Mouse (Mus musculus): Measurements from ENCODE around the gene Olfr1056. TPM values are rescaled to one million over a fixed set of nuclear protein-coding genes. Genes with fewer than 3 reads are reported as not detected.

Olfr1056 gene
- polyA plus RNA-seq (2012; rRNA removed; ENCODE audit: low replicate concordance) = not detected in 2 replicates

DNA sequence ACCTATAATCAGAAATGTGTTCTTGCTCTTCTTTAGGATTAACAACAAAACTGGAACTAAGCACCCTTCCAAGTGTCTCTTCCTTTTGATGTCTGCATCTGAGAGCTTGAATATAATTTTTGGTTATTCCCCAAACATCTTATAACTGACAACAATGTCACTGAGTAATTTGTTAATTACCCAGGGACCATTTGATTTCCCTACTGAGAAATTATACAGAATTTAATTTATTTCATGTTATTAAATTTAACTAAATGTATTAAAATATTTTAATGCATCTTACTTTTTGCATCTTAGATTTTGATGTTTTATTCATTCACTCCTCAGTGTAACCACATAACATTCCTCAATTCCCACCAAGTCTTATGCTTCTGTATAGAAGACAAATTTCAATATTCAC, at the start of gene Olfr1056:
Gene Olfr1056 (minus strand): TSS at position 101 of the 400 bp plus-strand sequence.

DNA sequence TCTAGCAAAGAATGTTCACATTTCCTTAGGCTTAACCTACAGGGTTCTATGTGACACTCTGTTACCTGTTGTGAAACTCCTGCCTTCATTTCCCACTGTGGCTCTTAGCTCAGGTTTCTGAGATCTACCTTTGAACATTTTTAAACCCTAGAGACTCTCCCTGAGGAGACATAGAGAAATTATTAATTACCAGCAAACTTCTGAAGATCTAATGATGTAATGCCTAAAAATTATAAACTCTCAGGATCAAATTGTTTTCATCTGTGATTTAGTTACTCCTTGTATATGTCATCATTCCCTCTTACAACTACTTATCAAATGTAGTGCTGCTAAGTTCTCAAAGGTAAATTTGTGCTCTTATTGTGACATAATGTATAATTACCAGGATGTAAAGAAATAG, 26.2 kb upstream of the Olfr1056 start, which contains the start of gene Olfr1058:
Gene Olfr1058 (minus strand): TSS at position 101 of the 400 bp plus-strand sequence.

DNA sequence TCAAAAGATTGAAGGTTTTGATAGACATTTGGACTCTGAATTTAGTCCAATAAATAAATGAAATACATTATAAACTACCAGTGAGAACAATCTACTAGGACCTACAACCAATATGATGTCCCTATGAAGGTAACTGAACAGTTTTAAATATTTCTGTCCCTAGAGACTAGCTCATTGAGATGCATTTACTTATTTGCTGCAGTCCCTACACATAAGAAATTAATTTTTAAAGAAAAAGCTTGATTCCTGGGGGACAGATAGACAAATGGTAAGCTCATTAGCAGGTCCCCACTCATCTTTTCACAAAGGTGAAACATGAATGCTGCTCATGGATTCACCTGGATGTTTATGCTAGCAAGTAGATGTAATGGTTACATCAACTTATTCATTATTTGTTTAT, 16.0 kb upstream of the Olfr1056 start, which contains the start of gene Olfr1057:
Gene Olfr1057 (minus strand): TSS at position 101 of the 400 bp plus-strand sequence.

DNA sequence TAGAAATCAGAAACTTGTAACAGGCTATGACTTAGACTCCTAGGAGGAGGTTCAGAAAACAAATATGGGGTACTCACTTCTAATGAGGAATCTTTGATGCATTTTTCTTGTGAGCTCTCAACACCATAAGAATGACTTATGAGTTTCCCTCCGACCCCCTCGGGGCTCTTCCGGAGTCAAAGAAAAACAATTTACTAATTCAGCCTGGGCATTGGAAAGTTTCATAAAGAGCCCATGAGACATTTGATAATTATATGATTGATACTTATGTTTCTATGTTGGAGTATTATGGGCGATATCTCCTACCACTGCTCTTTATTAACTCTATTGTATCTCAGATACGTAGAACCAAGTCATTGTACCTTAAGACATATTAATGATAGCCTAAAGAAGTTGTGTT, 12.1 kb downstream of the Olfr1056 start, which contains the start of gene Olfr1055:
Gene Olfr1055 (minus strand): TSS at position 101 of the 400 bp plus-strand sequence.

DNA sequence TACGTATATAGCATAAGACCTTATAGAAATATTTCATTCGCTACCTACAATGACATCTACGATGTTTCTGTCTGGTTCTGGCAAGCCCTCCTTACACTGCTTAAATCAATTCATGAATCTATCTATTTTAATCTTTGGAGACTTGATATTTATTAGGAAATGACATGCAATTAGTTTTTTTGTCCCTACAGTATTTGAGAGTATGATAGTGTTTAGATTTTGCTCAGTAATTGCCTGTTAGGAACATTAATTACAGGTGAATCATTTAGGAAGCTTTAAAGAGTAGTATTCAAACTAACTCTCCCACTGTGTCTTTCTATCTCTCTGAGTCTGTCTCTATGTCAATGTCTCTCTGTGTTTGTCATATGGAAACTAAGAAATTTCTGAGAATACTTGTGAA, 26.9 kb downstream of the Olfr1056 start, which contains the start of gene Olfr1054:
Gene Olfr1054 (minus strand): TSS at position 101 of the 400 bp plus-strand sequence.

DNA sequence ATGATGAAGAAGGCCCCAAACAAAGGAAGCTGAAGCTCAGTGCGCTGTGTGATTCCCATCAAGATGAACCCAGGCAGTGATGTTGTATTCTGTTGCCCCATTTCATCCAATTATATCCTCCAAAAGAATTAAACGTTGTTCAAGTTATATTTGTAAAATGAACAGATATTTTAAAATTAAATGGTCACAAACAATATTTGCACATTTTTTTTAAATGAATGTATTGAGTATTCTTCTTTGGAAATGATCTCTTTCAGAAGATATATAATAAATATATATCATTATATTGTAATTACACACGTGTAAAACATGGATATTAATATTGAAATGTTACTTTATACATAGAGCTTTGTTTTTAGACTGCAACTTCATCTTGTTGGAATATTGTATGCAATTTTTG, 47.1 kb downstream of the Olfr1056 start, which contains the start of gene Olfr1053:
Gene Olfr1053 (minus strand): TSS at position 101 of the 400 bp plus-strand sequence.

Other genes starting within 250 kb of the Olfr1056 start
- not detected in 2 replicates for gene Olfr1039, start 226.5 kb downstream of the Olfr1056 start, polyA plus RNA-seq (2012; rRNA removed; ENCODE audit: low replicate concordance)
- not detected in 2 replicates for gene Olfr1040, start 215.7 kb downstream of the Olfr1056 start, polyA plus RNA-seq (2012; rRNA removed; ENCODE audit: low replicate concordance)
- gene Olfr1042, start 200.6 kb downstream of the Olfr1056 start, polyA plus RNA-seq (2012; rRNA removed; ENCODE audit: low replicate concordance) = not detected in 2 replicates
- gene Olfr1043, start 194.9 kb downstream of the Olfr1056 start, polyA plus RNA-seq (2012; rRNA removed; ENCODE audit: low replicate concordance) = not detected in 2 replicates
- gene Olfr1044, start 184.6 kb downstream of the Olfr1056 start, polyA plus RNA-seq (2012; rRNA removed; ENCODE audit: low replicate concordance) = not detected in 2 replicates
- not detected in 2 replicates for gene Olfr52, start 176.8 kb downstream of the Olfr1056 start, polyA plus RNA-seq (2012; rRNA removed; ENCODE audit: low replicate concordance)
- not detected in 2 replicates for gene Olfr1045, start 159.5 kb downstream of the Olfr1056 start, polyA plus RNA-seq (2012; rRNA removed; ENCODE audit: low replicate concordance)
- not detected in 2 replicates for gene Olfr1046, start 143.2 kb downstream of the Olfr1056 start, polyA plus RNA-seq (2012; rRNA removed; ENCODE audit: low replicate concordance)
- not detected in 2 replicates for gene Olfr1047, start 131.1 kb downstream of the Olfr1056 start, polyA plus RNA-seq (2012; rRNA removed; ENCODE audit: low replicate concordance)
- not detected in 2 replicates for gene Olfr1048, start 122.2 kb downstream of the Olfr1056 start, polyA plus RNA-seq (2012; rRNA removed; ENCODE audit: low replicate concordance)
- gene Olfr1049, start 104.1 kb downstream of the Olfr1056 start, polyA plus RNA-seq (2012; rRNA removed; ENCODE audit: low replicate concordance) = not detected in 2 replicates
- not detected in 2 replicates for gene Olfr1051, start 83.4 kb downstream of the Olfr1056 start, polyA plus RNA-seq (2012; rRNA removed; ENCODE audit: low replicate concordance)
- not detected in 2 replicates for gene Olfr1052, start 70.0 kb downstream of the Olfr1056 start, polyA plus RNA-seq (2012; rRNA removed; ENCODE audit: low replicate concordance)
- gene Olfr1053, start 47.2 kb downstream of the Olfr1056 start, polyA plus RNA-seq (2012; rRNA removed; ENCODE audit: low replicate concordance) = not detected in 2 replicates
- gene Olfr1054, start 27.0 kb downstream of the Olfr1056 start, polyA plus RNA-seq (2012; rRNA removed; ENCODE audit: low replicate concordance) = not detected in 2 replicates
- gene Olfr1055, start 12.2 kb downstream of the Olfr1056 start, polyA plus RNA-seq (2012; rRNA removed; ENCODE audit: low replicate concordance) = not detected in 2 replicates
- not detected in 2 replicates for gene Olfr1057, start 15.9 kb upstream of the Olfr1056 start, polyA plus RNA-seq (2012; rRNA removed; ENCODE audit: low replicate concordance)
- gene Olfr1058, start 26.1 kb upstream of the Olfr1056 start, polyA plus RNA-seq (2012; rRNA removed; ENCODE audit: low replicate concordance) = not detected in 2 replicates
- not detected in 2 replicates for gene Olfr1061, start 51.6 kb upstream of the Olfr1056 start, polyA plus RNA-seq (2012; rRNA removed; ENCODE audit: low replicate concordance)
- gene Olfr1062, start 64.3 kb upstream of the Olfr1056 start, polyA plus RNA-seq (2012; rRNA removed; ENCODE audit: low replicate concordance) = not detected in 2 replicates
- gene Olfr1065, start 88.1 kb upstream of the Olfr1056 start, polyA plus RNA-seq (2012; rRNA removed; ENCODE audit: low replicate concordance) = not detected in 2 replicates
- not detected in 2 replicates for gene Olfr1066, start 93.8 kb upstream of the Olfr1056 start, polyA plus RNA-seq (2012; rRNA removed; ENCODE audit: low replicate concordance)
- gene Olfr228, start 124.9 kb upstream of the Olfr1056 start, polyA plus RNA-seq (2012; rRNA removed; ENCODE audit: low replicate concordance) = not detected in 2 replicates
- gene Olfr1076, start 146.0 kb upstream of the Olfr1056 start, polyA plus RNA-seq (2012; rRNA removed; ENCODE audit: low replicate concordance) = not detected in 2 replicates
- not detected in 2 replicates for gene Olfr1079, start 180.0 kb upstream of the Olfr1056 start, polyA plus RNA-seq (2012; rRNA removed; ENCODE audit: low replicate concordance)
- gene Olfr1080, start 195.8 kb upstream of the Olfr1056 start, polyA plus RNA-seq (2012; rRNA removed; ENCODE audit: low replicate concordance) = not detected in 2 replicates
- gene Olfr1082, start 236.5 kb upstream of the Olfr1056 start, polyA plus RNA-seq (2012; rRNA removed; ENCODE audit: low replicate concordance) = not detected in 2 replicates

Measured in duodenum, adult 2 months (tissue).